Mouse (Mus musculus) heart, adult 2 months (tissue): ENCODE measurements around the gene Pimreg.

ENCODE experiments used
- CTCF ChIP-seq: fragments of 200-600 bp; IDR thresholded peaks from 2 replicates; pipeline ENCODE4 v1.8.1; 2022; ENCODE audit warnings: antibody characterized with exemption, mild to moderate bottlenecking, moderate library complexity
- EP300 ChIP-seq: fragments of 200-500 bp; IDR thresholded peaks from 2 replicates; pipeline ENCODE4 v1.6.1; 2011; ENCODE audit warnings: low read depth, low read length, control low read depth; ENCODE audit not compliant: insufficient read depth
- POLR2A ChIP-seq: fragments of 200-500 bp; IDR thresholded peaks from 2 replicates; pipeline ENCODE4 v1.6.1; 2011; ENCODE audit warnings: mild to moderate bottlenecking, low read depth, low read length, control low read depth; ENCODE audit not compliant: insufficient read depth

- TF ChIP-seq CTCF (no peak), POLR2A (no peak), EP300 (no peak)
Observed at GRCm38 (mm10) chr11:72032091-72032490, 9.7 kb upstream of the Pimreg start.
